Mouse (Mus musculus) spleen, adult 12 weeks (tissue): ENCODE data around the gene Ercc1.

ENCODE experiments used
- DNase-seq: peaks from one replicate; pipeline ENCODE4 v3.0.0; 2022; ENCODE audit warnings: low spot score

Ercc1 gene

DNA sequence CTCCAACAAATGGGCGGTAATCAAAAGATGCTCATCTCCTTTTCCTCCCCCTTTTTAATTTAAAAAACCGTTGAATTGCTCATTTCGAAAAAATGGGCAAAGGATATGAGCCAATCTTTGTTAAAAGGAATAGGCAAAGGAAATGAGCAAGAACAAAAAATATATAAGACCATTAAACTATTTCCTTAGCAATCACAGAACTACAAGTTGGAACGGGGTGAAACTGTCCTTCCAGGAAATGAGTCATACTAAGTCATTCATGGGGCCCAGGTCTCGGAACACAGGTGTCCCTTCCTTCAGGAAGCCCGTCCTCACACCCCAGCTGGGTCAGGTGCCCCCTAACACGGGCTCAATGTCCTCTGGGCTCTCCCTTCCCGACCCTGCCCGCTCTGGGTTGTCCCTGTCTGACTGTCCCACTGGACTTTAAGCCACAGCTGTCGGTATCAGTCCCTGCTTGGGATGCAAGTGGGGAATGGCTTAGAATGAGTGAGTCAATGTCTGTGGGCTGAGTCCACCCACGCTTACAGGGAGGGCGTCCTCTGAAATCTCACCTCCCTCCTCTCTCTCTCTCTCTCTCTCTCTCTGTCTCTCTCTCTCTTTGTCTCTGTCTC is at the start of gene Ercc1:
Gene Ercc1 (plus strand): TSS at position 542 of the 611 bp plus-strand sequence.
- DNase-seq, result no peak

DNA sequence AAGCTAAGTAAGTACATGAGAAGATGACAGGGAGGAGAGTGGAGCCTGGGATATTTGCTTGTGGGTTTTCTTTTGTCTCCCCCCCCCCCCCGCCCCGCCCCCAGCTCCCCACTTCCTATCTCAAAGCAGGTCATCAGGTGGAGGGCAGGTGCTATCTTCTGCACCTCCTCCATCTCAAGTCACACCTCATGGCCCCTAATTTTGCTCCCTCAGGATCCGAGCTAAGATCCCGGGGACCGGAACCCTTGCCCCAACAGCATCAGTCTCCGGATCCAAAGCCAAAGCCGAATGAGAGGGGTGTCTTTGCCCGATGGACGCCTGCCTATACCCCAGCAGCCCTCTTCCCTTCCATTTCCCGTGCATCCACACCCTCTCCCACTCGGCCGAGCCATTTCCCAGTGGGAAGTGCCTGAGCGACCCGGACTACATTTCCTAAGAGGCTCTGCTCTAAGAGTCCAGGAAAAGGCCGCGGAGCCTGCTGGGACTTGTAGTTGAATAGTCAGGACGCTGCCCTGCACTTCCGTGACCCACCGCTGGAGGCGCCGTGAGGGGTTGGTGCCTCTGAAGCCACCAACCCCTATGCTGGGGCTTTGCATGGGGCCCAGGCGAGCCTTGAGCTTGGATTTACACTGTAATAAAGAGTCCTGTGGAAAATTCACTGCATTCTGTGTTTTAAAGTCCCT is 48.9 kb upstream of the Ercc1 start:
- peak; percentile 83 for DNase-seq

- no peak for DNase-seq
Observed at GRCm38 (mm10) chr7:19297034-19297433, 47.5 kb upstream of the Ercc1 start.

DNA sequence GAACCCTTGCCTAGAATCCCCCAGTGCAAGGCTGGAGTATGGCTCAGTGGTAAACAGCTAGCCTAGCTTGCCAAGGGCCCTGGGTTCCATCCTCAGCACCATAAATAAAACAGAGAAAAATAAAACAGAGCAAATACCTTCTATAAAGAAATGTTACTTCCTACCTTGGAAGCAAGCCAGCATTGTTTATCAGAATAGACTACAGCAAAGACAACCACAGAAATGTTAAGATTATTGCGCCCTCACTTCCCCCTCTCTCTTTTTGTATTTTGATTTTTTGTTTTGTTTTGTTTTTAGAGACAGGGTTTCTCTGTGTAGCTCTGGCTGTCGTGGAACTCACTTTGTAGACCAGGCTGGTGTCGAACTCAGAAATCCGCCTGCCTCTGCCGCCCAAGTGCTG is 46.8 kb upstream of the Ercc1 start:
- DNase-seq, result no peak

DNA sequence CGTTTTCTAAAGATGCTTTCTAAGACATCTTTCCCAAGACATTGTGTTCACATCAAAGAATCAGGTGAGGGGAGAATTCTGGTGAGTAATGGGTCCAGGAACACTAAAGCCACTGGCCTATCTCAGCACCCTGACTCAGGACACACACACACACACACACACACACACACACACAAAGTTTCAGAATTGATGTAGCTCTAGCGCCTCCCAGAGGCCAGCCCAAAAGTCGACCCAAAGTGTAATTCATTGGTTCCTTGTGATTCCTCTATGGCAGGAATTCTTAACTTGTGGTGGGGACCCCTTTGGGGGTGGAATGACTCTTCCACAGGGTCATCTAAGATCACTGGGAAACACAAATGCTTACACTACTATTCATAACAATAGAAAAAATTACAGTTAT is 45.4 kb upstream of the Ercc1 start:
- no peak for DNase-seq

DNA sequence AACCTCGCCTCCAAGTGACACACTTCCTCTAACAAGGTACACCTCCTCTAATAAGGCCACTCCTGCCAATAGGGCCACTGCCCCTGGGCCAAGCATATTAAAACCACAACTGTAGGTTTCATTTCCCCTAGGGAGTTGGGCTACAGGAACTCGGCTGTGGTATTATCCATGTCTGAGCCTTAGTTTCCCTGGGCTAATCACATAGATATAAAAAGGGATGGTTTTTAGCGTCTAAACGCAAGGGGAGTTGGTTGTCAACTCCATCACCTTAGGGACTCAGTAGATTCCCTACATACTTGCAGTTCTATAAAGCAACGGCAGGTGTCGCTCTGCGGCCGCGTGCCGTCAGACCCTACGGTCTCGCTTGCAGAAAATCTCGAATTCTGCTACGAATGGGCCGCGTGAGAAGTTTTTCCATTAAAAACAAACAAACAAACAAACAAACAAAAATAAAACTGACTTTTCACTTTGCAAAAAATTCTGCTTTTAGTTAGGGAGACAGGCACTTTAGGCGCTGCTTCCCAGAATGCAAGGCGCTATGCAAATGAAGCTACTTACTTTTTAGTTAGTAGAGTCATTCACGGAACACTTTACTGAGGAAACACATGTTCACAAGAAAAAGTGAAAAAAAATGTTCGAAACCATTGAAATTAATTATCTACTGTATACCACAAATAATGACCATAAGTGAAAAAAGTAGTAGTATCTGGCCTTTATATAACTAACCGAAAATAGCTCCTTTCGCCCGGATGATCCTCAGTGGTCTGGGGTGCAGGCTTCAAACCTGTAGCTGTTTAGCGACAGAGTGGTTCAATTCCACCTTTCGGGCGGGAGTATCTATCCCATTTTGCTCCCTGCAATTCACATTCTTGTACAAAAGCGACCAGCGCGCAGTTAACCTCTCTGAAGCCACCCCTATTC is 43.8 kb upstream of the Ercc1 start:
- peak; percentile 58 for DNase-seq

DNA sequence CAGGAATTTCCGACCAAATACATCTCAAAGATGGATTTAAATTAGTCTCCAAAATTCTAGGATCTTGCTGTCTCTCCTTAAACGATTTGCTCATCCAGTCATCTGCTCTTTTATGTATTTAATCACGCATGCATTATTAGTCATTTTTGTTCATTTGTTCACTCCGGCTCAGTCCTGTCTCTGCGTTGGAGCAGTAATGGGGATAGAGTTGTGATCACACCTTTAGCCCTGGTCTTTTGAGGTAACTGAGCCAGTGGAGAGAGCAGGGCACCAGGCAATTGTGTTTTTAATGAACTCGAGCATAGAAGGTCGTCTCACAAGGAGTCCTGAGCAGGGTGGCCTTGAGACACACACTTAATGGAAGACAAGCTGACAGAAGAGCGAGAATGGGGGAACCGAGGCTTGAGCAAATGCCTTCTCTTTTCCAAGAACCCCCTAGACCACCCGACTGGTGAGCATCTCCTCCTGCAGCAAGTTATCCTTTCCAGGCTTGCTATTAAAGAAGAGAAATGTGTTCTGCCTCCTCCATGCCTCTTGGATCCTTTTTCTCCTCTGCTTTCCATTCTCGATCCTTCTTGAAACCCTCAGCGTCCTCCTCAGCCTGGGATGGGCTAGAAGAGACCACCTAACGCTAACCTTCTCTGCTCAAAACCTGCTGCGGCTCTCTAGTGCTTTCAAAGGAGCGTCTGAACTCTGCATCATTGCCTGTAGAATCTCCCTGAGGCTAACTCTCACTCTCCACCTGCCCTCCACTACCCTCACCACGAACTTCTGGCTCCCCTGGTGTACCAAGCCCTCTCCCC is 42.9 kb upstream of the Ercc1 start:
- DNase-seq, result no peak

GRCm38 (mm10) chr7:19302264-19303045 is 42.1 kb upstream of the Ercc1 start:
- DNase-seq, result no peak

- no peak for DNase-seq
Observed at GRCm38 (mm10) chr7:19303046-19303305, 41.6 kb upstream of the Ercc1 start.

DNA sequence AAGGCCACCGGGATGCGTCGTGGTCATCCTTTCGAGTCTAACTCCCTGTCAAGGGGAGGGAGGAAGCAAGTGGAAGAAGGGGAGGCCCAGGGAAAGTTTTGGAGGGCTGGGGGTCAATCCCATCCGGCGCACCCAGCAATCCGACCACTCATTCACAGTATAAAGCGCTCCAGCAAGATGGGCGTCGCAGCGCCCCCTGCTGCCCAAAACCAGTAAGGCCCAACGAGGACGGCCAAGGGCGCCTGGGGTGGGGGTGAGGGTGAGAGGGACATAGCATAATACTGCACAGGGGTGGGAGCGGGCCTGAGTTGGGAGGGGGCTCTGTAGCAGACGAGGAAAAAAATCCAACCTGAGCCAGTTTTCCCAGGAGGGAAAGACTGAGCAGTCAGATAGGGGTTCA is 40.8 kb upstream of the Ercc1 start:
- DNase-seq, result peak; percentile 65

- no peak for DNase-seq
Observed at GRCm38 (mm10) chr7:19304501-19305412, 39.8 kb upstream of the Ercc1 start.

DNA sequence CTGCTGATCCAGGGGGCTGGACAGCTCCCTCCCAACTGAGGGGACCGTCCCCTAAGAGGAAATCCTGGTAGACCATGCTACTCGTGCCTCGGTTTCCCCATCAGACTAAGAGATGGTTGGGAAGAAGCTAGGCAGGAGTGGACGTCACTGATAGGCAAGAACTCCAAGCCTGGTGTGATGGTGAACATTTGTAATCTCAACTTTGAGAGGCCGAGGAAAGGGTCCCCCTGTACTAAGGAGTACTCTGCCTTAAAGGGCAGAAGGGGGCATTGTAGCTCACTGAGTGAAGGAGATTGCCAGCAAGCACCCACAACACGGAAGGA is 39.2 kb upstream of the Ercc1 start:
- DNase-seq, result no peak

DNA sequence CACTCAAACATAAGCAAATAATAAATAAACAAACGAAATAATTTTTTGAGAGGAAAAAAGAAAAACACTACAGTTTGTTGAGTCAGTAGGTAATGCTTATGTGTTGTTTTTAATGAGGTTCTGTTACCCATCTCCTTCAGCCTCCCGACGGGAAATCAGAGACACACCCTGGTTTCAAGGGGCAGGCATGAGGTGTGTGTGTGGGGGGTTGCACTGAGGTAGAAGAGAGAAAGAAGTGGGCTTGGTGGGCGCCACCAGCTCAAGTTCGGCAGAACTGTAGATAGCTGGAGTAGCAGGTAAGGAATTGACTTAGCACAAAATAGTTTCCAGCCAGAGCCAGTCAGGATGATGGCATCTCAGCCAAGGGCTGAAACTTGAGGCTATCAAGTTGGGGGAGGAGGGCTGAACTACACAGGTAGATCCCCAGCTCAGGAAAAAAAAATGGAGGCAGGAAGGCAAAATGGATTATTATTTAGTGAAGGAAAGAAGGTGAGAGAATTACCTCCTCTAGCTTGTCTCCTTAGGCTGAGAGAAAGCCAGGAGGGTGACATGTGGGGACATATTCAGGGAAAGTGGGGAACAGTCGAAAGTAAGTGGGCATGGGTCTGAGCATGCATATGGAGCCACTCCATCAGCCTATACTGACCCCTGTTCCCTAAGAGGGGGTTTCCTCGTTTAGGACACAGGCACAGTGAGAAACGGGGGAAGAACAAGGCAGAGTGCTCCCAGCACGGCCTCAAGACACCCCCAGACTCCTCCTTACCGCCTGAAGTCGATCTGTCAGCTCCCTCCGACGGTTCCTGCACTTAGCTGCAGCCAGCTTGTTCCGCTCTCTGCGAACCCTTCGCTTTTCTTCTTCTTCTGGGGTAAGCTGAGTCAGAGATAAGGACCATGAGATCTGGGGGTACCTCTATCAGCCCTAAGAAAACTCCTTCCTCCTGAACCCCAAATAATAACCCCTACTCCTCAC is 38.5 kb upstream of the Ercc1 start:
- DNase-seq, result no peak

- no peak for DNase-seq
Observed at GRCm38 (mm10) chr7:19306819-19307738, 37.5 kb upstream of the Ercc1 start.

- no peak for DNase-seq
Observed at GRCm38 (mm10) chr7:19307739-19308453, 36.7 kb upstream of the Ercc1 start.

- peak; percentile 86 for DNase-seq
Observed at GRCm38 (mm10) chr7:19308454-19309277, 35.9 kb upstream of the Ercc1 start.
